Mouse (Mus musculus): ENCODE measurements at regions not wholly inside any gene's neighbourhood (a gene's known extent, or its start where the extent isn't known, plus 50 kb on each side); places are given as distances from the start of the nearest gene placed in this dataset.

GRCm38 (mm10) chr14:80492901-80493279 is 509.0 kb downstream of the Olfm4 start:
- no peaks in the 10 kb centered on the region for H3K27me3 ChIP-seq
- no peaks in the 10 kb centered on the region for H3K9me3 ChIP-seq
- peaks cover 6% of the 10 kb centered on the region; the same call in 1 of the 2 replicates for H3K4me1 ChIP-seq
- no peaks in the 10 kb centered on the region for H3K36me3 ChIP-seq (replicated peaks)
- no peak overlapping the region for H3K4me3 ChIP-seq (replicated peaks)
- H3K9ac ChIP-seq = no peak overlapping the region
- H3K27ac ChIP-seq = no peak overlapping the region
- ATAC-seq (ENCODE audit: low FRiP score) = no peak; the same call in 1 of the 2 replicates
- H3K4me2 ChIP-seq = no peak overlapping the region
- 67% methylated on average over 4 of the region's 4 CpGs for WGBS

DNA sequence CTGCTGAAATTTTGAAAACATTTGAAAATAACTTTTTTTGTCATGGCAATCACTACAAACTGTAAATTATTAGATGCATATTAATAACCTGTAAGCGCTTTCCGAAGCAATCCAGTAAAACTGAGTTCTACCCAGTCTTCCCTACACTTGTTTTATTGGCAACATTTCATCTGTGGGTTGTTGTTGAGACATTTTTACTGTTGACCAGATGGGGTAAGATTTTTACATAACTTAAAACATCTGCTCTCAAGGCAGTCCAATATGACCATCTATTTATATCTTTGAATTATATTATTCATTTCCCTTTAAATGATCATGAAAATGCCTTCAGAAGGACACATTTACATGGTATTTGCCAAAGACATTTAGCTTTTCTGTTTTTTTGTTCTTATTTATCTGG is 520.5 kb downstream of the Olfm4 start:
- 97% methylated on average over 2 of the region's 2 CpGs for WGBS
- Histone ChIP-seq H3K4me2 (no peak overlapping the region), H3K36me3 (replicated peaks) (no peaks in the 10 kb centered on the region), H3K9ac (no peak overlapping the region), H3K27ac (no peak overlapping the region), H3K9me3 (no peaks in the 10 kb centered on the region), H3K4me1 (no peaks in the 10 kb centered on the region), H3K27me3 (no peaks in the 10 kb centered on the region), H3K4me3 (replicated peaks) (no peak overlapping the region)
- no peak for ATAC-seq (ENCODE audit: low FRiP score)

DNA sequence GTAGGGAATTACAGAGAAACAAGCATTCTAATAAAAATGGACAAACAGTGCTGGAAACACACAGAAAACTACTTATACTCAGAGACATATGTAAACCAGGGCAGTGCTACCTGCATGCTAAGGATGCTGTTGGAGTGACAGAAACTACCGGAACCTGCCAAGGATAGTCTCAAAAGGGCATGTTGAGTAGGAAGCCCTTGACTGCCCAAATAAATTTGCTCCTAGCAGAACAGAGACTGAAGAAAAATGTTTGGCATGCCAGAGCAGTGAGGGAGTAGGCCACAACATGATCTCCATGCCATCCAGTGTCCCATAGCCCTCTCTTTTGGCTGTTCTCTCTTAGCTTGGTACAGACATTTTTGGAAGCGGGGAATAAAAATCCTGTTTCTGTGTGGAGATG is 532.7 kb downstream of the Olfm4 start:
- ATAC-seq (ENCODE audit: low FRiP score) = no peak
- Histone ChIP-seq H3K27me3 (no peaks in the 10 kb centered on the region), H3K4me3 (replicated peaks) (no peak overlapping the region), H3K27ac (no peak overlapping the region), H3K9ac (no peak overlapping the region), H3K36me3 (replicated peaks) (no peaks in the 10 kb centered on the region), H3K4me1 (no peaks in the 10 kb centered on the region; the same call in 1 of the 2 replicates), H3K4me2 (no peak overlapping the region), H3K9me3 (no peaks in the 10 kb centered on the region)
- WGBS = 93% methylated on average over 2 of the region's 2 CpGs

DNA sequence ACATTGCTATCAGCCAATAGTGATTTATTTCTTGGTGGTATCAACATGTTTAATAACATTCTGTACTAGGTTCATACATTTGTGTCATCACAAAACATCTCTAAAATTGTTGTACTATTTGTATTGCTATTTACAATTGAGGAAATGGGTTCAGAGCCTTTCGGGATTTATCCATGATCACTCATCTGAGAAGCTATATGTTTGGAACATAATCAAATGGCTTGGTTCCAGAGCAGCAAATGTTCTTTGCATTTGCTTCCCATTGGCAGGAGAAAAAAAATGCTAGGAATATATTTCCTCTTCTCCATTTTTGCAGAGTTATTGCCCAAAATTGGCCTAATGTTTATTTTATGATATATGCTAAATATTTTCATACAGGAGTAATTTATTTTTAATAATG is 537.3 kb downstream of the Olfm4 start:
- Histone ChIP-seq H3K9ac (no peak overlapping the region), H3K4me2 (no peak overlapping the region), H3K27ac (no peak overlapping the region), H3K36me3 (replicated peaks) (no peaks in the 10 kb centered on the region), H3K4me1 (no peaks in the 10 kb centered on the region), H3K4me3 (replicated peaks) (no peak overlapping the region), H3K27me3 (no peaks in the 10 kb centered on the region), H3K9me3 (no peaks in the 10 kb centered on the region)
- WGBS = 98% methylated on average over 1 of the region's 1 CpGs
- ATAC-seq (ENCODE audit: low FRiP score) = no peak

DNA sequence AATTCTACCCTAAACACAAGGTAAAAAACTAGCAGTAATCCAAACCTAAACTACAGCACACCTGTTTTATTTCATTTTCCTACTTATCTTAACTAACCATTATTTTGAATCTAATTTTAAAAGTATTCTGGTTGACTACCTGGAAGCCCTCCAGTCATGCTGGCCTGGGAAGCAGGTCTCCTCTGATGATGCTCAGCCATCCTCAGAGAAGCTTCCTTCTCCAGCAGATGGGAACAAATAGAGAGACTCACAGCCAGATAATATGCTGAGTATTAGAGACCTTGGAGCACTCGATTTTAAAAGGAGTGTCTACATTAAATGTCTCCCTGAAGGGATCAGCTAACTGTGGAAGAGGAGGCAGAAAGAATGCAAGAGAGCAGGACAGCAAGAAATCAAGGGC is 537.8 kb downstream of the Olfm4 start:
- no peaks in the 10 kb centered on the region for H3K9me3 ChIP-seq
- no peak overlapping the region for H3K9ac ChIP-seq
- H3K4me2 ChIP-seq = no peak overlapping the region
- H3K27me3 ChIP-seq = no peaks in the 10 kb centered on the region
- no peaks in the 10 kb centered on the region for H3K36me3 ChIP-seq (replicated peaks)
- no peak overlapping the region for H3K27ac ChIP-seq
- no peaks in the 10 kb centered on the region for H3K4me1 ChIP-seq
- H3K4me3 ChIP-seq (replicated peaks) = no peak overlapping the region
- WGBS = 89% methylated on average over 1 of the region's 1 CpGs
- ATAC-seq (ENCODE audit: low FRiP score) = no peak

GRCm38 (mm10) chr14:80522536-80522935 is 538.7 kb downstream of the Olfm4 start:
- WGBS = 88% methylated on average over 3 of the region's 3 CpGs
- ATAC-seq (ENCODE audit: low FRiP score) = no peak
- no peak overlapping the region for H3K9ac ChIP-seq
- no peak overlapping the region for H3K4me3 ChIP-seq (replicated peaks)
- H3K4me1 ChIP-seq = no peaks in the 10 kb centered on the region
- H3K27me3 ChIP-seq = no peaks in the 10 kb centered on the region
- H3K27ac ChIP-seq = no peak overlapping the region
- H3K4me2 ChIP-seq = no peak overlapping the region
- no peaks in the 10 kb centered on the region for H3K9me3 ChIP-seq
- H3K36me3 ChIP-seq (replicated peaks) = no peaks in the 10 kb centered on the region

GRCm38 (mm10) chr14:80528419-80529028 is 544.6 kb downstream of the Olfm4 start:
- no peaks in the 10 kb centered on the region for H3K27me3 ChIP-seq
- no peak overlapping the region for H3K4me3 ChIP-seq (replicated peaks)
- no peak overlapping the region for H3K9ac ChIP-seq
- H3K4me1 ChIP-seq = peaks cover 7% of the 10 kb centered on the region; the same call in 1 of the 2 replicates
- no peak for ATAC-seq (ENCODE audit: low FRiP score)
- 18% methylated on average over 9 of the region's 9 CpGs for WGBS
- H3K27ac ChIP-seq = no peak overlapping the region
- H3K4me2 ChIP-seq = no peak overlapping the region
- no peaks in the 10 kb centered on the region for H3K9me3 ChIP-seq
- H3K36me3 ChIP-seq (replicated peaks) = no peaks in the 10 kb centered on the region

GRCm38 (mm10) chr14:80536044-80536745 is 552.3 kb downstream of the Olfm4 start:
- peak; percentile 68; the same call in 1 of the 2 replicates for ATAC-seq (ENCODE audit: low FRiP score)
- Histone ChIP-seq H3K36me3 (replicated peaks) (no peaks in the 10 kb centered on the region), H3K4me3 (replicated peaks) (no peak overlapping the region), H3K4me1 (peaks cover 12% of the 10 kb centered on the region), H3K27me3 (no peaks in the 10 kb centered on the region), H3K4me2 (no peak overlapping the region), H3K27ac (no peak overlapping the region), H3K9me3 (no peaks in the 10 kb centered on the region), H3K9ac (no peak overlapping the region)
- 22% methylated on average over 7 of the region's 7 CpGs for WGBS

DNA sequence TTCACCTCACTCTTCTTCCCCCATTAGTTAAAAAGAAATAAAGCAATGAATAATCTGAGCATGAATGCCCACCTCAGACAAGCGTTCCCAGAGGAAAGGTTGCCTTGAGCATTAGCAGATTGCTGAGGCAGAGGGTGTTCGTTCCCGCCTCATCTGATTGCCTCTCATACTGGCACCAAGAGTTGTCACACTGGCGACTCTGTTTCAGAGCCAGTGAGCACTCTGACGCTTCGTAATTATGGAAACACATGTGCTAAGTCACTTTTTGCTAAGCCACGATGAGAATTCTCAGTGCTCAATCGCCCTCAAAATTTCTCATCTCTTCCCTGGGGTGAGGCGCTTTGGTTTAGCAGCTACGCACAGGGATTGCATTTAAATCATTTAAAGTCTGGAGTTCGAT is 576.1 kb downstream of the Olfm4 start:
- no peak overlapping the region for H3K4me3 ChIP-seq (replicated peaks)
- no peaks in the 10 kb centered on the region for H3K4me1 ChIP-seq
- H3K9ac ChIP-seq = no peak overlapping the region
- no peak overlapping the region for H3K27ac ChIP-seq
- WGBS = 68% methylated on average over 11 of the region's 11 CpGs
- H3K36me3 ChIP-seq (replicated peaks) = no peaks in the 10 kb centered on the region
- no peaks in the 10 kb centered on the region for H3K9me3 ChIP-seq
- ATAC-seq (ENCODE audit: low FRiP score) = no peak
- no peak overlapping the region for H3K4me2 ChIP-seq
- H3K27me3 ChIP-seq = no peaks in the 10 kb centered on the region
